Mouse (Mus musculus) cerebral cortex, adult 2 months (tissue): ENCODE measurements around the gene Adcy6.

Experiments
- WGBS: fragments of 180-500 bp; shearing (Covaris S2); methylation state at CpG from one replicate; pipeline ENCODE4 v1.1.7; 2018; 5-methylcytosine and 5-hydroxymethylcytosine counted together

Gene Adcy6

GRCm38 (mm10) chr15:98602191-98602881 is 7.5 kb downstream of the Adcy6 start:
- WGBS: 45% methylated on average over 13 of the region's 13 CpGs

GRCm38 (mm10) chr15:98601832-98602190 is 8.1 kb downstream of the Adcy6 start:
- 72% methylated on average over 7 of the region's 7 CpGs for WGBS

- 75% methylated on average over 12 of the region's 12 CpGs for WGBS
Observed at GRCm38 (mm10) chr15:98600036-98600709, 9.7 kb downstream of the Adcy6 start.

- 91% methylated on average over 14 of the region's 14 CpGs for WGBS
Observed at GRCm38 (mm10) chr15:98596609-98597008, 13.3 kb downstream of the Adcy6 start.

- WGBS: 90% methylated on average over 5 of the region's 5 CpGs
Observed at GRCm38 (mm10) chr15:98595049-98595448, 14.8 kb downstream of the Adcy6 start.

- 67% methylated on average over 19 of the region's 19 CpGs for WGBS
Observed at GRCm38 (mm10) chr15:98594193-98594592, 15.7 kb downstream of the Adcy6 start.

- 71% methylated on average over 4 of the region's 4 CpGs for WGBS
Observed at GRCm38 (mm10) chr15:98591396-98591795, 18.5 kb downstream of the Adcy6 start.

- WGBS: 80% methylated on average over 7 of the region's 7 CpGs
Observed at GRCm38 (mm10) chr15:98589640-98590336, 20.1 kb downstream of the Adcy6 start.

- WGBS: 82% methylated on average over 11 of the region's 11 CpGs
Observed at GRCm38 (mm10) chr15:98587751-98588150, 22.1 kb downstream of the Adcy6 start.

GRCm38 (mm10) chr15:98586141-98586540 is 23.7 kb downstream of the Adcy6 start:
- WGBS: 85% methylated on average over 9 of the region's 9 CpGs

- 63% methylated on average over 7 of the region's 7 CpGs for WGBS
Observed at GRCm38 (mm10) chr15:98585421-98585820, 24.5 kb downstream of the Adcy6 start.

GRCm38 (mm10) chr15:98582996-98583395 is 26.9 kb downstream of the Adcy6 start:
- 66% methylated on average over 8 of the region's 8 CpGs for WGBS

- 44% methylated on average over 8 of the region's 8 CpGs for WGBS
Observed at GRCm38 (mm10) chr15:98582410-98582809, 27.5 kb downstream of the Adcy6 start.

- WGBS: 42% methylated on average over 5 of the region's 5 CpGs
Observed at GRCm38 (mm10) chr15:98579795-98580464, 29.9 kb downstream of the Adcy6 start.

- WGBS: 81% methylated on average over 2 of the region's 2 CpGs
Observed at GRCm38 (mm10) chr15:98579310-98579709, 30.6 kb downstream of the Adcy6 start.

GRCm38 (mm10) chr15:98573293-98573692 is 36.6 kb downstream of the Adcy6 start:
- 80% methylated on average over 4 of the region's 4 CpGs for WGBS

- 81% methylated on average over 10 of the region's 10 CpGs for WGBS
Observed at GRCm38 (mm10) chr15:98570873-98571538, 38.9 kb downstream of the Adcy6 start, which contains the start of the genes Ccnt1 and 4930415O20Rik. Ccnt1 (minus strand) TSS chr15:98570923. 4930415O20Rik (plus strand) TSS chr15:98571004.

- 91% methylated on average over 4 of the region's 4 CpGs for WGBS
Observed at GRCm38 (mm10) chr15:98569795-98570365, 40.0 kb downstream of the Adcy6 start.

GRCm38 (mm10) chr15:98569216-98569615 is 40.7 kb downstream of the Adcy6 start:
- 70% methylated on average over 7 of the region's 7 CpGs for WGBS

- 9% methylated on average over 22 of the region's 22 CpGs for WGBS
Observed at GRCm38 (mm10) chr15:98568256-98569033, 41.4 kb downstream of the Adcy6 start.
